Mouse (Mus musculus) forebrain, embryonic 11.5 days (tissue): ENCODE results near the gene Arhgap35. TPM values are rescaled to one million over a fixed set of nuclear protein-coding genes. Genes with fewer than 3 reads are reported as not detected.

Experiments
- polyA plus RNA-seq: library from polyadenylated mRNA; unstranded; fragments of >200 nt; fragmentation: Nextera tagmentation; extraction: Ambion mirVana; gene quantifications from 2 replicates; pipeline ENCODE4 v1.2.1, GENCODE M21; 2014

Arhgap35 gene
- polyA plus RNA-seq, 1 experiment from 2014 or later = 45.2 TPM

Other genes starting within 250 kb of the Arhgap35 start
- gene Sae1, start 227.2 kb downstream of the Arhgap35 start, polyA plus RNA-seq = 427 and 437 TPM in 2 replicates
- gene Zc3h4, start 214.1 kb downstream of the Arhgap35 start, polyA plus RNA-seq = 23.9 and 24.2 TPM in 2 replicates
- 48.6 and 52.1 TPM in 2 replicates for gene Tmem160, start 162.2 kb downstream of the Arhgap35 start, polyA plus RNA-seq
- gene Npas1, start 137.3 kb downstream of the Arhgap35 start, polyA plus RNA-seq = 0.55 and 0.63 TPM in 2 replicates
- gene Ceacam15, start 60.7 kb upstream of the Arhgap35 start, polyA plus RNA-seq = not detected in 2 replicates
- gene Ceacam9, start 106.9 kb upstream of the Arhgap35 start, polyA plus RNA-seq = not detected in 2 replicates
- 270 and 272 TPM in 2 replicates for gene Ap2s1, start 123.4 kb upstream of the Arhgap35 start, polyA plus RNA-seq
- 33.9 and 34.1 TPM in 2 replicates for gene Slc1a5, start 166.3 kb upstream of the Arhgap35 start, polyA plus RNA-seq
- 137 and 166 TPM in 2 replicates for gene Strn4, start 200.9 kb upstream of the Arhgap35 start, polyA plus RNA-seq
- 27.1 and 29.0 TPM in 2 replicates for gene Fkrp, start 201.7 kb upstream of the Arhgap35 start, polyA plus RNA-seq
- 11.0 and 11.6 TPM in 2 replicates for gene Prkd2, start 227.9 kb upstream of the Arhgap35 start, polyA plus RNA-seq